Mouse (Mus musculus) ES-Bruce4 (cell line): ENCODE data around the gene Gpr68. TPM values are rescaled to one million over a fixed set of nuclear protein-coding genes. Genes with fewer than 3 reads are reported as not detected.

ENCODE experiments used
- H3K27ac ChIP-seq: 2 replicates; pipeline ENCODE4 v1.5.1; 2012; ENCODE audit warnings: low read length, inconsistent platforms; ENCODE audit not compliant: insufficient read depth
- H3K27me3 ChIP-seq: 2 replicates; pipeline ENCODE4 v1.6.1; 2012; ENCODE audit warnings: mild to moderate bottlenecking, low read length, inconsistent platforms; ENCODE audit not compliant: control insufficient read depth, poor library complexity, insufficient read depth, severe bottlenecking
- H3K36me3 ChIP-seq: 2 replicates; pipeline ENCODE4 v1.6.1; 2012; ENCODE audit warnings: inconsistent platforms, mild to moderate bottlenecking, low read length, moderate library complexity; ENCODE audit not compliant: control insufficient read depth, poor library complexity, insufficient read depth, severe bottlenecking
- H3K4me1 ChIP-seq: one replicate; pipeline ENCODE4 v1.8.1; 2011; ENCODE audit warnings: low read length; ENCODE audit not compliant: control insufficient read depth, insufficient read depth
- H3K4me3 ChIP-seq: 2 replicates; pipeline ENCODE4 v1.5.1; 2011; ENCODE audit warnings: low read depth, mild to moderate bottlenecking, low read length
- H3K9ac ChIP-seq: 2 replicates; pipeline ENCODE4 v1.6.1; 2012; ENCODE audit warnings: low read depth, mild to moderate bottlenecking, inconsistent platforms; ENCODE audit not compliant: poor library complexity, severe bottlenecking
- H3K9me3 ChIP-seq: replicated peaks from 2 replicates; pipeline ENCODE4 v1.6.1; 2012; ENCODE audit warnings: mild to moderate bottlenecking, low read length, inconsistent platforms; ENCODE audit not compliant: control insufficient read depth, poor library complexity, insufficient read depth, severe bottlenecking
- CTCF ChIP-seq: IDR thresholded peaks from one replicate; pipeline ENCODE4 v1.8.1; 2011; ENCODE audit warnings: low read depth, low read length
- EP300 ChIP-seq: IDR thresholded peaks from 2 replicates; pipeline ENCODE4 v1.6.1; 2011; ENCODE audit warnings: low read depth, low read length; ENCODE audit not compliant: insufficient read depth
- POLR2A ChIP-seq: IDR thresholded peaks from one replicate; pipeline ENCODE4 v1.8.1; 2011; ENCODE audit warnings: low read length; ENCODE audit not compliant: insufficient read depth
- polyA plus RNA-seq: library from polyadenylated mRNA; stranded (reverse); fragments of >200 nt; gene quantifications from 2 replicates; pipeline ENCODE4 v1.2.4, GENCODE M21; 2011; ENCODE audit warnings: low read depth; ENCODE audit not compliant: missing spikeins, insufficient read depth, insufficient read length

Gpr68 gene
- polyA plus RNA-seq, 1 experiment: 0.43 TPM

DNA sequence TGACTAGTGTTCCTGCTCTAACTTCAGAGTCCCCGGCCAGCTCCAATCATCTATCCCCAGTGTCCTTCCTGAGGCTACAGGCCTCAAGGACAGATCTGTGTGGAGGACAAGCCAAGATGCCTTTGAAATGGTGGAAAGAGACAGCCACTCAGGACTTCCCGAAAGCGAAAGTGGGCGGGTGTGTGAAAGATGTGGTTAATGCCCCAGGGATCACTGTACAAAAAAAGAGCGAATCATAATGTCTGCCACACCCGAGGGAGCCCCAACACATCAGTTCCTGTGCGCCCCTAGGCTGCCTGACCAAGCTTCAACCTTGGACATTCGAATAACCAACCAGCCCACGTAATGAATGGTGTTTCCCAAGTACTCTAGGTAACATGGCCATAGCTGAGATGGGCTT, 20.3 kb upstream of the Gpr68 start:
- H3K27me3 ChIP-seq: no peaks in the 10 kb centered on the region
- H3K9ac ChIP-seq: no peak overlapping the region
- TF ChIP-seq EP300 (no peak), POLR2A (no peak)
- H3K4me3 ChIP-seq: no peak overlapping the region
- no peaks in the 10 kb centered on the region for H3K9me3 ChIP-seq
- H3K4me1 ChIP-seq: no peaks in the 10 kb centered on the region
- H3K36me3 ChIP-seq: peaks cover 17% of the 10 kb centered on the region
- H3K27ac ChIP-seq: no peak overlapping the region

DNA sequence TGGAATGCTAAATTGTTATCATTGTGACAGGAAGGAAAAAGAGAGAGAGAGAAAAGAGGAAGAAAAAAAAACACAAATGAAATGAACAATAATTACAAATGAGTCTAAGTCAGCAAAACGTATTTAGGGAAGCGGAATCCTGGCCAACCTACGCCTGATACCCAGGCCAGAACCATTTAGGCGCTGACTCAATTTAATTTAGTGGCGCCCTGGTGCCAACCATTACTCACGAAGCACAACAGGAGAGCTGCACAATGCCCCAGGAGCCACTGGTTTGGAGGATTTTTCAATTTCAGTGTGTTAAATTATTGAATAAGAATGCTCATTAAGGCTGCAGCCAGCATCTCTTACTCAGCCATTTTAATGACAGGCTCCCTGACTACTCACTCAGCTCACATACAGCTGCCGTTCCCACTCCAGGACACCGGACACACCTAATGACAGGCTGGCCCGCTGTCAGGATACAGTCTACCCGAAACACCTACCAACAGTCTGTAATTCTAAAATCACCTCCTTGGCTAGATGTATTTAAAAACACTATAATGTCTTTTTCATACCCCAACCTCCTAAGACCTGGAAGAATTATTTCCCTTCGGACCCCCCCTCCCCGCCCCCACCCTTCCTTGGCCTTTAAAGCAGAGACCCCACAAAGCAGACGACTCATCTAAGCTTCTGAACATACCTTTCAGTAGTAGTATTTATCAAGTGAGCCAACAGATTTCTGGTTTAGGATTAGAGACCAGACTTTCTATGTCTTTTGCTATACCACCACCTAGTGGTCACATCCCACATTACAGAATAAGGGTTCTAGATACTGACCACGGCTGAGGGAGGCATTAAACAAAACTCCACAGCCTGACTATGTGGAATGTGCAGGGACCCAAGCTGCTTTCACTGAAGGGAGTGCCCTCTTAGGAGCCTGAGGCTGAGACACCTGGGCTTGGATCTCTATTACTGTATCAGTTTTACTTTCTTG, 17.9 kb upstream of the Gpr68 start:
- peaks cover 21% of the 10 kb centered on the region for H3K36me3 ChIP-seq

DNA sequence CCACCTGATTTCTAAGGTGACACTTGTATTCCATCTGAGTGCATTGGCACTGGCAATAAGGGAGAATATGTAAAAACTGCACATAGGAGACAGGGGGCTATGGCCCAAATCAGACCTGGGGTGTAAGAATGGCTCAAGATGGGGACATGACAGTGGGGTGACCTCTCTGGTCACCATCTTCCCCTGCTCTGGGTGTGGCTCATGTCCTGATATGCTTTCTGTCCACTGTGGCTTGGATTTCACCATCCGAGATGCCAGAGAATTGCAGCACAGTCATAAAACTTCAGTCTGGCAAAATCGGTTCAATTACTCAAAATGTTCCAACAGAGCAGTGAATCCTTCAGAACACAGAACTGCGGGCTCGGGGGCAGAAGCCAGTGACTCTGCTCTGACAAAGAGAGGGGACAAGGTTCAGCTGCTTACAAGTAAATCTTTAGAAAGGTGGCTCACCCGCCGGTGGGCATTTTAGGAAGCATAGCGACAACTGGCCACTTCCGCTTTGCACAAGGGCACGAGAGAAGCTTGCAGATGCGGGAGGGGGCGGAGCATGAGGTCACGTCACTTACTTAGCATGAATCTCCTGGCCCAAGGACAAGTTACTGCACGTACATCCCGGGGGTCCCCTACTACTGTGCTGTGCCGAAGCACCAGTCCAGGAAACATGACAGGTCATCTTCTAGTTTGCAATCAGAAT, 16.8 kb upstream of the Gpr68 start:
- Histone ChIP-seq H3K36me3 (peaks cover 18% of the 10 kb centered on the region), H3K9me3 (no peaks in the 10 kb centered on the region), H3K9ac (no peak overlapping the region), H3K27me3 (no peaks in the 10 kb centered on the region), H3K27ac (no peak overlapping the region), H3K4me1 (no peaks in the 10 kb centered on the region), H3K4me3 (no peak overlapping the region)
- TF ChIP-seq CTCF (no peak), POLR2A (no peak), EP300 (no peak)

More for the DNA sequence above, 17.9 kb upstream of the Gpr68 start:
- Histone ChIP-seq H3K4me1 (no peaks in the 10 kb centered on the region), H3K27ac (no peak overlapping the region), H3K9ac (no peak overlapping the region), H3K4me3 (no peak overlapping the region), H3K27me3 (no peaks in the 10 kb centered on the region), H3K9me3 (no peaks in the 10 kb centered on the region)
- TF ChIP-seq CTCF (peak; percentile 11), EP300 (no peak)

DNA sequence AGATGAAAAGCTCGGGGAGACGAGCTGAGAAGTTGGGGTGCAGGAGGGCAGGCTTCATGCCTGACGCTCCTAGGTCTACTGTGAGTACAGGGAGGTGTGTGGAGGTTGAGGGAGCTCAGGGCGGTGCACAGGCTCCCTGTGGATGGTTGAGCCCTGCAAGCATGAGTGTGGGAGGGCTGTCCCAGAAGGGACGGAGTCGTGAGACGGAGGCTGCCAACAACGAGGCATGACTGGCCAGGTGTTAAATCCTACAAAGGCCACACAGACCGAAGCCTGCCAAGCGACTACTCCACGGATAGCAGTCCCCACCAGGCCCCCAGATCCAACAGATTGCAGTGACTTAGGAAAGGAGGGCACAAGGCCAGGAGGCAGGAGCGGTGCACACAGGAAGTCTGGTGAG, 2.7 kb upstream of the Gpr68 start:
- Histone ChIP-seq H3K4me1 (peaks cover 2% of the 10 kb centered on the region), H3K4me3 (no peak overlapping the region), H3K27me3 (no peaks in the 10 kb centered on the region), H3K27ac (no peak overlapping the region), H3K36me3 (peaks cover 10% of the 10 kb centered on the region), H3K9ac (no peak overlapping the region), H3K9me3 (no peaks in the 10 kb centered on the region)
- no peak for TF ChIP-seq POLR2A

DNA sequence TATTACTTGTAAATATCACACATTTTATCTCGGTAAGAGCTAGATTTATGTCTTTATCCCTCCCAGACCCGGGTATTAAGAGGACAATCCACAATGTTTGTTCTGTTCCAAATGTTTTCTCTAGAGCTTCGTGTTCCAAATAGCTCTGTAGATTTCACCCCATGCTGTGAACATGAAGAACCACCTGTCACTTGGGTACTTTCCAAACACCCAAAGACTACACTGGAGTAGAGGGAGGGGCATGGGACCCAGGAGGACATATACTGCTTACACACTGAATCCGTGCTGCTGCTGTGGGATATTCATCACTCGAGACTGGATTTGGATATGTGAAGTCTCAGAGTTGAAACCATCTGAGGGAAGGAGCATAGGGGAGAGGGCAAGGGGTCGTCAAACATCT, 1.8 kb upstream of the Gpr68 start:
- no peak for TF ChIP-seq CTCF
- TF ChIP-seq POLR2A: no peak
- TF ChIP-seq EP300: no peak
- no peaks in the 10 kb centered on the region for H3K9me3 ChIP-seq

DNA sequence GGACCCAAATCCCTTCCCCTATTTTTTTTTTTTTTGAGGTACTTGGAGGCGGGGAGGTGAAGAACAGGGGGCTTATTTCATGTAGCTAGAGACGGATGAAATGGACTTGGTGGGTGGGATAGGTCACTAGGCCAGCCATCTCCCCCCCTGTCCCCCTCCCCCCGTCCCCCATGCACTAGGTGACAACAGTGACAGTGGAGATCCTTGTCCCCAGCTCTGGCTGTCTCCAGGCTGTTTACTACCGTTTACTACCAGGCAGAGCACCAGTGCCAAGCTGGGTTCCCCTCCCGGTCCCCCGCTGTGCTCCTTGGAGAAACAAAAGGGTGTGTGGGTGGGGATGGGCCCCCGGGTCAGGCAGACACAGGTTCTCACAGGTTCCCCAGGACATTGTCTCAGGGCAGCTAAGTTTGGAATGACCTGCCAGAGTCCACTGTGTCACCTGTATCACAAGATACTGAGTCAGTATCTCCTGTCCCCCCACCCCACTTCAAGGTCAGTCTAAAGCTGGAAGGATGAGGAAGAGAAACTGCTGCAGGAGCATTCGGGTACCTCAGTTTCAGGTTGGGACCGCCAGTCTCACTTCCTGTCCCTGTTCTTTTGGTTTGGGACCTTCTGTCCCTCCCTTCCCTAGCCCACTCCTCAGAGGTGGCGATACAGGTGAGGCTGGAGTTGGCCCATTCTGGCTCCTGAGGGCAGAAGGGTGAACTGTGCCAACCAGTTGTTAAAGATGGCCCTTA, 468 bp upstream of the Gpr68 start:
- H3K9me3 ChIP-seq: no peaks in the 10 kb centered on the region
- H3K27me3 ChIP-seq: no peaks in the 10 kb centered on the region
- H3K27ac ChIP-seq: no peak overlapping the region
- H3K9ac ChIP-seq: peak overlapping the region; percentile 1; the same call in 1 of the 2 replicates
- TF ChIP-seq EP300 (0 out of 2 replicates have a peak, but pooled peaks have one; percentile 7), CTCF (no peak)
- H3K4me3 ChIP-seq: peak overlapping the region; percentile 53; the same call in 1 of the 2 replicates
- peaks cover 7% of the 10 kb centered on the region for H3K36me3 ChIP-seq
- peaks cover 2% of the 10 kb centered on the region for H3K4me1 ChIP-seq

More for the DNA sequence above, 1.8 kb upstream of the Gpr68 start:
- no peak overlapping the region for H3K27ac ChIP-seq
- no peaks in the 10 kb centered on the region for H3K27me3 ChIP-seq
- H3K9ac ChIP-seq: no peak overlapping the region
- peaks cover 10% of the 10 kb centered on the region for H3K36me3 ChIP-seq
- H3K4me1 ChIP-seq: peaks cover 2% of the 10 kb centered on the region
- H3K4me3 ChIP-seq: no peak overlapping the region
